Mouse (Mus musculus) neural tube, embryonic 14.5 days (tissue): Measurements from ENCODE around the gene Ctrl. TPM values are rescaled to one million over a fixed set of nuclear protein-coding genes. Genes with fewer than 3 reads are reported as not detected.
"Not testable (repeated sequence)": the region's sequence is repeated elsewhere in the genome, so short reads cannot be mapped to it uniquely, and the experiment has no call there.

Experiments
- ATAC-seq: fragments of 200-750 bp; cut with Nextera tagmentation; 2 replicates; pipeline ENCODE4 v1.8.0; 2017; ENCODE audit warnings: low read depth, mild to moderate bottlenecking, moderate TSS enrichment, moderate library complexity
- H3K27ac ChIP-seq: fragments of 300-500 bp; sonication (generic); 2 replicates; pipeline ENCODE4 v1.5.1; 2014; ENCODE audit warnings: low read depth, mild to moderate bottlenecking, control low read depth, low read length, moderate library complexity, mixed read lengths
- H3K27me3 ChIP-seq: fragments of 300-500 bp; sonication (generic); 2 replicates; pipeline ENCODE4 v1.6.1; 2014; ENCODE audit warnings: low read length; ENCODE audit not compliant: control insufficient read depth, insufficient read depth
- H3K36me3 ChIP-seq: fragments of 300-500 bp; sonication (generic); 2 replicates; pipeline ENCODE4 v1.6.1; 2014; ENCODE audit warnings: low read length, mixed read lengths; ENCODE audit not compliant: control insufficient read depth, insufficient read depth
- H3K4me1 ChIP-seq: fragments of 300-500 bp; sonication (generic); 2 replicates; pipeline ENCODE4 v1.6.1; 2014; ENCODE audit warnings: low read length; ENCODE audit not compliant: control insufficient read depth, insufficient read depth
- H3K4me2 ChIP-seq: fragments of 300-500 bp; sonication (generic); 2 replicates; pipeline ENCODE4 v1.6.1; 2014; ENCODE audit warnings: mild to moderate bottlenecking, low read depth, low read length, control low read depth
- H3K4me3 ChIP-seq: fragments of 300-500 bp; sonication (generic); 2 replicates; pipeline ENCODE4 v1.5.1; 2014; ENCODE audit warnings: low read depth, low read length, control low read depth, mixed read lengths
- H3K9ac ChIP-seq: fragments of 300-500 bp; sonication (generic); replicated peaks from 2 replicates; pipeline ENCODE4 v1.6.1; 2014; ENCODE audit warnings: low read depth, mild to moderate bottlenecking, control low read depth, low read length, mixed read lengths
- H3K9me3 ChIP-seq: fragments of 300-500 bp; sonication (generic); 2 replicates; pipeline ENCODE4 v1.6.1; 2016; ENCODE audit warnings: low read length; ENCODE audit not compliant: control insufficient read depth
- WGBS: fragments of 180-500 bp; shearing (Covaris S2); extraction: QIAGEN DNeasy Blood & Tissue Kit; methylation state at CpG from one replicate; pipeline ENCODE4 v1.1.7; 2014; 5-methylcytosine and 5-hydroxymethylcytosine counted together
- polyA plus RNA-seq: library from polyadenylated mRNA; unstranded; fragments of >200 nt; fragmentation: Nextera tagmentation; extraction: Ambion mirVana; gene quantifications from 2 replicates; pipeline ENCODE4 v1.2.1, GENCODE M21; 2014

Gene Ctrl
- 3.2 and 3.8 TPM in 2 replicates for polyA plus RNA-seq

GRCm38 (mm10) chr8:105933762-105934161 is at the start of gene Ctrl:
Ctrl (minus strand) TSS chr8:105933862.
- Histone ChIP-seq H3K27ac (no peak within 1 kb of the TSS), H3K36me3 (0 out of 2 replicates have a peak, but pooled peaks cover 3% of the 10 kb centered on the region)

GRCm38 (mm10) chr8:105983406-105983805 is 49.7 kb upstream of the Ctrl start:
- not testable (repeated sequence) for ATAC-seq, H3K4me1 ChIP-seq, H3K36me3 ChIP-seq, H3K27ac ChIP-seq, H3K4me3 ChIP-seq, H3K27me3 ChIP-seq, H3K9ac ChIP-seq, H3K9me3 ChIP-seq, H3K4me2 ChIP-seq
- WGBS, result 82% methylated on average over 11 of the region's 11 CpGs

More at GRCm38 (mm10) chr8:105933762-105934161, at the start of gene Ctrl:
- H3K27me3 ChIP-seq, result no peaks in the 10 kb centered on the region
- no peaks in the 10 kb centered on the region for H3K9me3 ChIP-seq
- H3K9ac ChIP-seq, result no peak within 1 kb of the TSS
- H3K4me2 ChIP-seq, result no peak within 1 kb of the TSS
- ATAC-seq, result no peak
- 94% methylated on average over 2 of the region's 2 CpGs for WGBS
- H3K4me3 ChIP-seq, result no peak within 1 kb of the TSS
- H3K4me1 ChIP-seq, result peaks cover 10% of the 10 kb centered on the region; the same call in 1 of the 2 replicates

GRCm38 (mm10) chr8:105981146-105981545 is 47.5 kb upstream of the Ctrl start:
- H3K27ac ChIP-seq, result no peak overlapping the region
- H3K4me3 ChIP-seq, result no peak overlapping the region
- H3K27me3 ChIP-seq, result no peaks in the 10 kb centered on the region
- no peak for ATAC-seq
- no peaks in the 10 kb centered on the region for H3K4me1 ChIP-seq
- no peak overlapping the region for H3K4me2 ChIP-seq
- no peaks in the 10 kb centered on the region for H3K9me3 ChIP-seq
- no peaks in the 10 kb centered on the region for H3K36me3 ChIP-seq
- WGBS, result 88% methylated on average over 1 of the region's 1 CpGs
- H3K9ac ChIP-seq, result no peak overlapping the region

GRCm38 (mm10) chr8:105979325-105979724 is 45.7 kb upstream of the Ctrl start, which contains the start of gene Dpep3:
Dpep3 (minus strand) TSS chr8:105979429.
- H3K9ac ChIP-seq, result no peak within 1 kb of the TSS
- H3K9me3 ChIP-seq, result no peaks in the 10 kb centered on the region
- H3K27me3 ChIP-seq, result no peaks in the 10 kb centered on the region
- 91% methylated on average over 15 of the region's 15 CpGs for WGBS
- no peaks in the 10 kb centered on the region for H3K36me3 ChIP-seq
- no peaks in the 10 kb centered on the region for H3K4me1 ChIP-seq
- H3K27ac ChIP-seq, result no peak within 1 kb of the TSS
- ATAC-seq, result no peak
- no peak within 1 kb of the TSS for H3K4me2 ChIP-seq
- H3K4me3 ChIP-seq, result no peak within 1 kb of the TSS

GRCm38 (mm10) chr8:105975363-105975762 is 41.7 kb upstream of the Ctrl start:
- no peaks in the 10 kb centered on the region for H3K27me3 ChIP-seq
- no peak overlapping the region for H3K27ac ChIP-seq
- H3K4me1 ChIP-seq, result no peaks in the 10 kb centered on the region
- no peak for ATAC-seq
- WGBS, result 63% methylated on average over 7 of the region's 7 CpGs
- no peak overlapping the region for H3K4me2 ChIP-seq
- no peak overlapping the region for H3K4me3 ChIP-seq
- H3K9me3 ChIP-seq, result no peaks in the 10 kb centered on the region
- no peak overlapping the region for H3K9ac ChIP-seq
- H3K36me3 ChIP-seq, result no peaks in the 10 kb centered on the region

GRCm38 (mm10) chr8:105971019-105971720 is 37.5 kb upstream of the Ctrl start:
- Histone ChIP-seq H3K27me3 (peaks cover 5% of the 10 kb centered on the region), H3K27ac (no peak overlapping the region), H3K4me1 (no peaks in the 10 kb centered on the region), H3K4me3 (no peak overlapping the region), H3K9ac (no peak overlapping the region), H3K4me2 (no peak overlapping the region), H3K36me3 (no peaks in the 10 kb centered on the region), H3K9me3 (no peaks in the 10 kb centered on the region)
- no peak for ATAC-seq
- 77% methylated on average over 8 of the region's 8 CpGs for WGBS

- no peak overlapping the region for H3K9ac ChIP-seq
- no peak overlapping the region for H3K4me3 ChIP-seq
- no peak overlapping the region for H3K27ac ChIP-seq
- ATAC-seq, result no peak
- H3K9me3 ChIP-seq, result no peaks in the 10 kb centered on the region
- no peaks in the 10 kb centered on the region for H3K36me3 ChIP-seq
- peaks cover 12% of the 10 kb centered on the region for H3K27me3 ChIP-seq
- WGBS, result 70% methylated on average over 1 of the region's 1 CpGs
- no peak overlapping the region for H3K4me2 ChIP-seq
- H3K4me1 ChIP-seq, result 0 out of 2 replicates have a peak, but pooled peaks cover 2% of the 10 kb centered on the region
Measured at GRCm38 (mm10) chr8:105969367-105969766, 35.7 kb upstream of the Ctrl start.

- Histone ChIP-seq H3K4me3 (no peak overlapping the region), H3K4me2 (no peak overlapping the region), H3K36me3 (no peaks in the 10 kb centered on the region), H3K9me3 (no peaks in the 10 kb centered on the region), H3K27ac (no peak overlapping the region), H3K27me3 (peaks cover 12% of the 10 kb centered on the region), H3K9ac (no peak overlapping the region), H3K4me1 (0 out of 2 replicates have a peak, but pooled peaks cover 2% of the 10 kb centered on the region)
- 8% methylated on average over 19 of the region's 19 CpGs for WGBS
- no peak for ATAC-seq
Measured at GRCm38 (mm10) chr8:105966692-105967311, 33.1 kb upstream of the Ctrl start.

- peak within 1 kb of the TSS; percentile 44 for H3K9ac ChIP-seq
- H3K27me3 ChIP-seq, result peaks cover 12% of the 10 kb centered on the region
- H3K4me1 ChIP-seq, result 0 out of 2 replicates have a peak, but pooled peaks cover 2% of the 10 kb centered on the region
- 0% methylated on average over 39 of the region's 47 CpGs for WGBS
- no peak within 1 kb of the TSS for H3K27ac ChIP-seq
- no peaks in the 10 kb centered on the region for H3K36me3 ChIP-seq
- peak within 1 kb of the TSS; percentile 48 for H3K4me2 ChIP-seq
- peak; percentile 75 for ATAC-seq
- no peaks in the 10 kb centered on the region for H3K9me3 ChIP-seq
- H3K4me3 ChIP-seq, result peak within 1 kb of the TSS; percentile 41
Measured at GRCm38 (mm10) chr8:105965905-105966341, 32.3 kb upstream of the Ctrl start, which contains the start of gene Slc12a4. Slc12a4 (minus strand) TSS chr8:105966097.
